Mouse (Mus musculus): ENCODE measurements around the gene Flrt2. TPM values are rescaled to one million over a fixed set of nuclear protein-coding genes. Genes with fewer than 3 reads are reported as not detected.

Gene Flrt2
- polyA plus RNA-seq, 1 experiment = 2.7 TPM

- peaks cover 36% of the 10 kb centered on the region for H3K4me1 ChIP-seq (ENCODE audit: control insufficient read depth, insufficient read depth, low read length)
- TF ChIP-seq CTCF (IDR thresholded peaks at IDR 0.05; ENCODE audit: low read depth, low read length) (no peak), POLR2A (IDR thresholded peaks at IDR 0.05; ENCODE audit: borderline replicate concordance, low read depth, low read length) (no peak)
- peak overlapping the region; percentile 63 for H3K27ac ChIP-seq (ENCODE audit: insufficient read depth, low read depth, low read length)
- no peak overlapping the region for H3K4me3 ChIP-seq (ENCODE audit: insufficient read depth, low read length)
Observed at GRCm38 (mm10) chr12:95749248-95749647, 57.2 kb downstream of the Flrt2 start.

DNA sequence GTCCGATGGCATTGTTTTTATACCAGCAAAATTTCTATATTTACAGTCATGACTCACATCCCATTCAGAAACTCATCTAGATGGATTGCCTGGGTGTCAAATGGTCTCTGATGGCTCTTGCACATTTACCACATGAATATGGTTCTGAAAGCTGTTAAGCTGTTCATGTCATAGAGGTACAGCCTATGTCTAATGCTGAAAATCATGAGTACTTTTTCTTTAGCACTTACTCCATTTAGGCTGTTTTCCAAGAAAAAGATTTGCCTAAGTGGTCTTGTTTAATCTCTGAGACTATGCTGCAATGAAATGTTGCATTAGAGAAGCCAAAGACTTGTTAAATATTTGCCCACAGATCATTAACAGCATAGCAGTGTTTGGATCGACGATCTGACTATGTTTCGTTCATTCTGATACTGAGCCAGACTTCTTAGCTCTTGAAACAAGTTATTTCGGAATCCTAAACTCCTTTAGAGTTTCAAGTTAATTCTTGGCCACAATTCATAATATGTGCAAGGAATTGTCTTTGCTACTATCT, 67.3 kb downstream of the Flrt2 start:
- H3K27ac ChIP-seq (ENCODE audit: insufficient read depth, low read depth, low read length) = no peak overlapping the region
- no peak overlapping the region for H3K4me3 ChIP-seq (ENCODE audit: insufficient read depth, low read length)
- TF ChIP-seq POLR2A (IDR thresholded peaks at IDR 0.05; ENCODE audit: borderline replicate concordance, low read depth, low read length) = no peak
- H3K4me1 ChIP-seq (ENCODE audit: control insufficient read depth, insufficient read depth, low read length) = peaks cover 6% of the 10 kb centered on the region

- TF ChIP-seq CTCF (IDR thresholded peaks at IDR 0.05; ENCODE audit: low read depth, low read length) (no peak), POLR2A (IDR thresholded peaks at IDR 0.05; ENCODE audit: borderline replicate concordance, low read depth, low read length) (no peak)
- peaks cover 5% of the 10 kb centered on the region; the same call in 1 of the 2 replicates for H3K4me1 ChIP-seq (ENCODE audit: control insufficient read depth, insufficient read depth, low read length)
- H3K4me3 ChIP-seq (ENCODE audit: insufficient read depth, low read length) = no peak overlapping the region
- H3K27ac ChIP-seq (ENCODE audit: insufficient read depth, low read depth, low read length) = no peak overlapping the region
Observed at GRCm38 (mm10) chr12:95765255-95765654, 73.2 kb downstream of the Flrt2 start.

DNA sequence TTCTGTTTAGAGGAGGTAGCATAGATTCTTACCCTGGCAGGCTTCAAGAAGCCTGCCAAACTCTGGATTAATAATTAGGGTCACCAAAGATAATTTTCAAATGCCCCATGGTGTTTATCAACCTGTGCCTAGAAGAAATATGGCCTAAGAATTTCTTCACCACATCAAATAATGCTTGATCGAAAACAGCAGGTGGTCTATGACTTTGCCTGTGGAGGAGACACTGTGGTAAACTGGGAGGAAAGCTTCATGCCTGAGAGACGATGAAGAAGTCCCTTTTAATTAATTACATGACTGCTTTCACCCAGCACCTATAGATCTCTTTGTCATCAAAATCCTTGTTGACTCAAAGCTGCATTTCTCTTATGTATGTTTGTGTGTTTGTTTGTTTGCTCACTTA, 77.0 kb downstream of the Flrt2 start:
- no peak overlapping the region for H3K27ac ChIP-seq (ENCODE audit: insufficient read depth, low read depth, low read length)
- TF ChIP-seq POLR2A (IDR thresholded peaks at IDR 0.05; ENCODE audit: borderline replicate concordance, low read depth, low read length) (no peak), CTCF (IDR thresholded peaks at IDR 0.05; ENCODE audit: low read depth, low read length) (no peak)

DNA sequence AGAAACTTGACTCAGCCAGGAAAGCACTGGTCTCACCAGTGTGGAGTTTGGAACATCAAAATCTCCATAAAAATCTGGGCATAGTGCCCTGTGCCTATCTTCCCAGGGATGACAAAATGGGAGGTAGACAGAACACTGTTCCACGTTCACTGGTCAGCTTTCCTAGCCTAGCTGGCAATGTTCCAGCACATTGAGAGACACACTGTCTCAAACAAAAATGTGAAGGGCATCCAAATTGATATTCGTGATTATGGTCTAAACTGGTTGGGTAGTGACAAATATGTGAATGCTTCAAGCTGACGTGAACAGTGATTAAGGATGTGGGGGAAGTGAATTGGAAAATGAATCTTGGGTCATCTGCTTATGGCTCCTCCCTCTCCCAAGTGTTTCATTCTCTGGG, 78.2 kb downstream of the Flrt2 start:
- no peak overlapping the region for H3K4me3 ChIP-seq (ENCODE audit: insufficient read depth, low read length)
- TF ChIP-seq POLR2A (IDR thresholded peaks at IDR 0.05; ENCODE audit: borderline replicate concordance, low read depth, low read length) (no peak), CTCF (IDR thresholded peaks at IDR 0.05; ENCODE audit: low read depth, low read length) (no peak)
- H3K4me1 ChIP-seq (ENCODE audit: control insufficient read depth, insufficient read depth, low read length) = peaks cover under 1% of the 10 kb centered on the region; the same call in 1 of the 2 replicates
- no peak overlapping the region for H3K27ac ChIP-seq (ENCODE audit: insufficient read depth, low read depth, low read length)

More for the DNA sequence above, 77.0 kb downstream of the Flrt2 start:
- H3K4me1 ChIP-seq (ENCODE audit: control insufficient read depth, insufficient read depth, low read length) = peaks cover 5% of the 10 kb centered on the region; the same call in 1 of the 2 replicates
- no peak overlapping the region for H3K4me3 ChIP-seq (ENCODE audit: insufficient read depth, low read length)

GRCm38 (mm10) chr12:95790146-95790545, 98.1 kb downstream of the Flrt2 start:
- Histone ChIP-seq H3K4me1 (ENCODE audit: control insufficient read depth, insufficient read depth, low read length) (no peaks in the 10 kb centered on the region), H3K4me3 (ENCODE audit: insufficient read depth, low read length) (no peak overlapping the region), H3K27ac (ENCODE audit: insufficient read depth, low read depth, low read length) (no peak overlapping the region)
- TF ChIP-seq CTCF (IDR thresholded peaks at IDR 0.05; ENCODE audit: low read depth, low read length) = no peak

DNA sequence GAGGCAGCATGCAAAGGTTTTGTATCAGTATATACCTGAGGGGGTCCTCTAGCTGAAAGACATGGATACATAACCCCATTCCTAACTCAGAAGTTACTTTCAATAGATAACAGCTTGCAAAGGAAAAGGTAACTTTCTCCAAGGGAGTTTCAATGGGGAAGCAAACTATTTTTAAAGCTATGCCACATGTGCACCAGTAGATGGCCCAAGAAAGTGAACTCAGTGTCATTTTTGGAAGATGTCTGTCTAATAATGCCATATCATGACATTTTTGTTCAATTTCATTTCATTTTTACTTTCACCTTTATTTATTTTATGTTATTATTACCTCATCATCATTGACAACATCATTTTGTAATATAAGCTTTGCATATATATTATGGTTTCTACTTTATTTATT, 124.6 kb downstream of the Flrt2 start:
- no peaks in the 10 kb centered on the region for H3K4me1 ChIP-seq (ENCODE audit: control insufficient read depth, insufficient read depth, low read length)
- H3K4me3 ChIP-seq (ENCODE audit: insufficient read depth, low read length) = no peak overlapping the region
- no peak for TF ChIP-seq CTCF (IDR thresholded peaks at IDR 0.05; ENCODE audit: low read depth, low read length)
- no peak for TF ChIP-seq POLR2A (IDR thresholded peaks at IDR 0.05; ENCODE audit: borderline replicate concordance, low read depth, low read length)
- no peak overlapping the region for H3K27ac ChIP-seq (ENCODE audit: insufficient read depth, low read depth, low read length)
